Mouse (Mus musculus) stomach, embryonic 15.5 days (tissue): ENCODE data around the gene 4922502D21Rik. TPM values are rescaled to one million over a fixed set of nuclear protein-coding genes. Genes with fewer than 3 reads are reported as not detected.

Experiments used
- ATAC-seq: fragments of 200-750 bp; cut with Nextera tagmentation; 2 replicates; pipeline ENCODE4 v1.8.0; 2017; ENCODE audit warnings: low read depth, moderate number of reproducible peaks, moderate TSS enrichment; ENCODE audit not compliant: insufficient read depth, low FRiP score
- H3K27ac ChIP-seq: fragments of 300-500 bp; sonication (generic); 2 replicates; pipeline ENCODE4 v1.5.1; 2015; ENCODE audit warnings: mild to moderate bottlenecking, inconsistent platforms
- H3K27me3 ChIP-seq: fragments of 300-500 bp; sonication (generic); replicated peaks from 2 replicates; pipeline ENCODE4 v1.6.1; 2015; ENCODE audit warnings: inconsistent platforms
- H3K36me3 ChIP-seq: fragments of 300-500 bp; sonication (generic); 2 replicates; pipeline ENCODE4 v1.6.1; 2015; ENCODE audit warnings: inconsistent platforms
- H3K4me1 ChIP-seq: fragments of 300-500 bp; sonication (generic); 2 replicates; pipeline ENCODE4 v1.6.1; 2015; ENCODE audit warnings: inconsistent platforms
- H3K4me2 ChIP-seq: fragments of 300-500 bp; sonication (generic); 2 replicates; pipeline ENCODE4 v1.6.1; 2015; ENCODE audit warnings: mild to moderate bottlenecking, inconsistent platforms
- H3K4me3 ChIP-seq: fragments of 300-500 bp; sonication (generic); replicated peaks from 2 replicates; pipeline ENCODE4 v1.5.1; 2015; ENCODE audit warnings: inconsistent platforms
- H3K9ac ChIP-seq: fragments of 300-500 bp; sonication (generic); 2 replicates; pipeline ENCODE4 v1.6.1; 2015; ENCODE audit warnings: inconsistent platforms
- H3K9me3 ChIP-seq: fragments of 300-500 bp; sonication (generic); 2 replicates; pipeline ENCODE4 v1.6.1; 2016; ENCODE audit warnings: inconsistent platforms
- WGBS: fragments of 180-500 bp; shearing (Covaris S2); methylation state at CpG from one replicate; pipeline ENCODE4 v1.1.7; 2015; 5-methylcytosine and 5-hydroxymethylcytosine counted together
- polyA plus RNA-seq: library from polyadenylated mRNA; unstranded; fragments of >200 nt; fragmentation: Nextera tagmentation; extraction: Ambion mirVana; gene quantifications from 2 replicates; pipeline ENCODE4 v1.2.1, GENCODE M21; 2015

4922502D21Rik gene
- polyA plus RNA-seq, 1 experiment from 2014 or later: not detected

GRCm38 (mm10) chr6:129284384-129285104 is 47.1 kb downstream of the 4922502D21Rik start:
- 63% methylated on average over 7 of the region's 7 CpGs for WGBS
- ATAC-seq: no peak

GRCm38 (mm10) chr6:129283271-129283670 is 48.3 kb downstream of the 4922502D21Rik start:
- no peak overlapping the region for H3K27ac ChIP-seq
- H3K4me1 ChIP-seq: no peaks in the 10 kb centered on the region
- H3K4me3 ChIP-seq: no peak overlapping the region
- H3K27me3 ChIP-seq: no peaks in the 10 kb centered on the region
- ATAC-seq: no peak
- no peak overlapping the region for H3K9ac ChIP-seq
- no peaks in the 10 kb centered on the region for H3K36me3 ChIP-seq
- 62% methylated on average over 3 of the region's 3 CpGs for WGBS
- no peak overlapping the region for H3K4me2 ChIP-seq
- H3K9me3 ChIP-seq: no peaks in the 10 kb centered on the region

More at GRCm38 (mm10) chr6:129284384-129285104, 47.1 kb downstream of the 4922502D21Rik start:
- Histone ChIP-seq H3K27ac (no peak overlapping the region), H3K4me1 (no peaks in the 10 kb centered on the region), H3K9ac (no peak overlapping the region), H3K36me3 (no peaks in the 10 kb centered on the region), H3K4me2 (no peak overlapping the region), H3K9me3 (no peaks in the 10 kb centered on the region), H3K27me3 (no peaks in the 10 kb centered on the region), H3K4me3 (no peak overlapping the region)

- no peak overlapping the region for H3K27ac ChIP-seq
- no peaks in the 10 kb centered on the region for H3K27me3 ChIP-seq
- no peaks in the 10 kb centered on the region for H3K4me1 ChIP-seq
- no peak for ATAC-seq
- H3K4me3 ChIP-seq: no peak overlapping the region
- WGBS: 88% methylated on average over 2 of the region's 2 CpGs
- H3K4me2 ChIP-seq: no peak overlapping the region
- no peak overlapping the region for H3K9ac ChIP-seq
- H3K36me3 ChIP-seq: no peaks in the 10 kb centered on the region
- no peaks in the 10 kb centered on the region for H3K9me3 ChIP-seq
These were observed 55.1 kb downstream of the 4922502D21Rik start for GRCm38 (mm10) chr6:129276483-129276882.

GRCm38 (mm10) chr6:129275624-129276203 is 55.9 kb downstream of the 4922502D21Rik start:
- Histone ChIP-seq H3K4me1 (no peaks in the 10 kb centered on the region), H3K4me2 (no peak overlapping the region), H3K27ac (no peak overlapping the region), H3K9ac (no peak overlapping the region), H3K9me3 (no peaks in the 10 kb centered on the region), H3K4me3 (no peak overlapping the region), H3K27me3 (no peaks in the 10 kb centered on the region), H3K36me3 (no peaks in the 10 kb centered on the region)
- WGBS: 56% methylated on average over 3 of the region's 3 CpGs
- no peak for ATAC-seq

GRCm38 (mm10) chr6:129275220-129275619 is 56.4 kb downstream of the 4922502D21Rik start, which contains the start of gene Cd69:
Gene Cd69 (minus strand): TSS chr6:129275436.
- H3K4me3 ChIP-seq: no peak within 1 kb of the TSS

GRCm38 (mm10) chr6:129274476-129274875 is 57.1 kb downstream of the 4922502D21Rik start:
- WGBS: 73% methylated on average over 2 of the region's 2 CpGs
- no peak for ATAC-seq

More at GRCm38 (mm10) chr6:129275220-129275619, 56.4 kb downstream of the 4922502D21Rik start, which contains the start of gene Cd69:
- Histone ChIP-seq H3K27me3 (no peaks in the 10 kb centered on the region), H3K36me3 (no peaks in the 10 kb centered on the region), H3K4me2 (no peak within 1 kb of the TSS), H3K4me1 (no peaks in the 10 kb centered on the region), H3K9me3 (no peaks in the 10 kb centered on the region), H3K27ac (no peak within 1 kb of the TSS), H3K9ac (no peak within 1 kb of the TSS)
- WGBS: 56% methylated on average over 9 of the region's 9 CpGs
- no peak for ATAC-seq

GRCm38 (mm10) chr6:129273662-129274061 is 57.9 kb downstream of the 4922502D21Rik start:
- H3K4me1 ChIP-seq: no peaks in the 10 kb centered on the region
- no peak overlapping the region for H3K27ac ChIP-seq
- no peak overlapping the region for H3K4me3 ChIP-seq
- no peaks in the 10 kb centered on the region for H3K27me3 ChIP-seq
- no peaks in the 10 kb centered on the region for H3K36me3 ChIP-seq
- no peak overlapping the region for H3K9ac ChIP-seq
- H3K4me2 ChIP-seq: no peak overlapping the region
- no peak for ATAC-seq
- H3K9me3 ChIP-seq: no peaks in the 10 kb centered on the region
- WGBS: 61% methylated on average over 3 of the region's 3 CpGs

More at GRCm38 (mm10) chr6:129274476-129274875, 57.1 kb downstream of the 4922502D21Rik start:
- H3K4me2 ChIP-seq: no peak overlapping the region
- H3K27me3 ChIP-seq: no peaks in the 10 kb centered on the region
- H3K4me3 ChIP-seq: no peak overlapping the region
- H3K27ac ChIP-seq: no peak overlapping the region
- H3K36me3 ChIP-seq: no peaks in the 10 kb centered on the region
- no peak overlapping the region for H3K9ac ChIP-seq
- H3K9me3 ChIP-seq: no peaks in the 10 kb centered on the region
- H3K4me1 ChIP-seq: no peaks in the 10 kb centered on the region

Other genes starting within 250 kb of the 4922502D21Rik start
- 2.3 and 2.7 TPM in 2 replicates for gene Clec2e, start 230.9 kb downstream of the 4922502D21Rik start, polyA plus RNA-seq
- 0.85 and 1.1 TPM in 2 replicates for gene Clec2d, start 151.2 kb downstream of the 4922502D21Rik start, polyA plus RNA-seq
- 0.40 and 0.59 TPM in 2 replicates for gene Cd69, start 56.4 kb downstream of the 4922502D21Rik start, polyA plus RNA-seq
- 1.9 and 2.6 TPM in 2 replicates for gene Clec12a, start 10.9 kb upstream of the 4922502D21Rik start, polyA plus RNA-seq
- 0.19 TPM in 1 of 2 replicates, not detected in the other for gene Clec12b, start 54.1 kb upstream of the 4922502D21Rik start, polyA plus RNA-seq
- 1.2 and 1.6 TPM in 2 replicates for gene Clec1b, start 65.5 kb upstream of the 4922502D21Rik start, polyA plus RNA-seq
- 0.12 and 0.13 TPM in 2 replicates for gene Clec9a, start 77.1 kb upstream of the 4922502D21Rik start, polyA plus RNA-seq
- 2.9 and 3.6 TPM in 2 replicates for gene Clec1a, start 120.2 kb upstream of the 4922502D21Rik start, polyA plus RNA-seq
- 0.05 and 0.14 TPM in 2 replicates for gene Olr1, start 175.4 kb upstream of the 4922502D21Rik start, polyA plus RNA-seq
- 0.30 TPM in 1 of 2 replicates, not detected in the other for gene Tmem52b, start 180.8 kb upstream of the 4922502D21Rik start, polyA plus RNA-seq
- 40.2 and 42.1 TPM in 2 replicates for gene Gabarapl1, start 201.4 kb upstream of the 4922502D21Rik start, polyA plus RNA-seq
- gene Klre1, start 246.1 kb upstream of the 4922502D21Rik start, polyA plus RNA-seq: not detected in 2 replicates